Mouse (Mus musculus) forebrain, embryonic 15.5 days (tissue): ENCODE results near the gene Ccdc78. TPM values are rescaled to one million over a fixed set of nuclear protein-coding genes. Genes with fewer than 3 reads are reported as not detected.

Source experiments
- ATAC-seq: fragments of 200-750 bp; cut with Nextera tagmentation; replicated peaks from 2 replicates; pipeline ENCODE4 v1.8.0; 2017; ENCODE audit warnings: mild to moderate bottlenecking, moderate TSS enrichment, moderate library complexity
- H3K27ac ChIP-seq: fragments of 300-500 bp; sonication (generic); replicated peaks from 2 replicates; pipeline ENCODE4 v1.5.1; 2015; ENCODE audit warnings: mild to moderate bottlenecking, inconsistent platforms
- H3K27me3 ChIP-seq: fragments of 300-500 bp; sonication (generic); 2 replicates; pipeline ENCODE4 v1.6.1; 2015; ENCODE audit warnings: inconsistent platforms
- H3K36me3 ChIP-seq: fragments of 300-500 bp; sonication (generic); 2 replicates; pipeline ENCODE4 v1.6.1; 2015; ENCODE audit warnings: mild to moderate bottlenecking, inconsistent platforms
- H3K4me1 ChIP-seq: fragments of 300-500 bp; sonication (generic); 2 replicates; pipeline ENCODE4 v1.6.1; 2015; ENCODE audit warnings: inconsistent platforms
- H3K4me2 ChIP-seq: fragments of 300-500 bp; sonication (generic); replicated peaks from 2 replicates; pipeline ENCODE4 v1.6.1; 2015; ENCODE audit warnings: mild to moderate bottlenecking, inconsistent platforms
- H3K4me3 ChIP-seq: fragments of 300-500 bp; sonication (generic); 2 replicates; pipeline ENCODE4 v1.5.1; 2015; ENCODE audit warnings: mild to moderate bottlenecking, inconsistent platforms
- H3K9ac ChIP-seq: fragments of 300-500 bp; sonication (generic); replicated peaks from 2 replicates; pipeline ENCODE4 v1.6.1; 2015; ENCODE audit warnings: mild to moderate bottlenecking, inconsistent platforms
- H3K9me3 ChIP-seq: fragments of 300-500 bp; sonication (generic); 2 replicates; pipeline ENCODE4 v1.6.1; 2016; ENCODE audit warnings: inconsistent platforms
- WGBS: fragments of 180-500 bp; shearing (Covaris S2); methylation state at CpG from one replicate; pipeline ENCODE4 v1.1.7; 2015; ENCODE audit warnings: mixed read lengths; 5-methylcytosine and 5-hydroxymethylcytosine counted together
- polyA plus RNA-seq: library from polyadenylated mRNA; unstranded; fragments of >200 nt; fragmentation: Nextera tagmentation; extraction: Ambion mirVana; gene quantifications from 2 replicates; pipeline ENCODE4 v1.2.1, GENCODE M21; 2015

Ccdc78 gene
- polyA plus RNA-seq, 1 experiment from 2014 or later, result 0.17 TPM

- Histone ChIP-seq H3K36me3 (peaks cover 27% of the 10 kb centered on the region), H3K4me2 (peak overlapping the region; percentile 87), H3K9me3 (no peaks in the 10 kb centered on the region), H3K27me3 (no peaks in the 10 kb centered on the region), H3K9ac (peak overlapping the region; percentile 68), H3K27ac (peak overlapping the region; percentile 93), H3K4me3 (peak overlapping the region; percentile 55), H3K4me1 (peaks cover 83% of the 10 kb centered on the region)
- 59% methylated on average over 21 of the region's 21 CpGs for WGBS
- no peak for ATAC-seq
Observed at GRCm38 (mm10) chr17:25831451-25832281, 45.3 kb downstream of the Ccdc78 start.

GRCm38 (mm10) chr17:25832436-25833290, 46.3 kb downstream of the Ccdc78 start:
- H3K36me3 ChIP-seq, result peaks cover 22% of the 10 kb centered on the region
- H3K27me3 ChIP-seq, result no peaks in the 10 kb centered on the region
- H3K4me2 ChIP-seq, result peak overlapping the region; percentile 87
- 0% methylated on average over 75 of the region's 77 CpGs for WGBS
- H3K4me1 ChIP-seq, result peaks cover 84% of the 10 kb centered on the region
- peak overlapping the region; percentile 55 for H3K4me3 ChIP-seq
- ATAC-seq, result peak; percentile 90
- H3K27ac ChIP-seq, result peak overlapping the region; percentile 93
- H3K9me3 ChIP-seq, result no peaks in the 10 kb centered on the region
- peak overlapping the region; percentile 68 for H3K9ac ChIP-seq

GRCm38 (mm10) chr17:25833291-25833663, 46.9 kb downstream of the Ccdc78 start, which contains the start of gene Stub1:
Stub1 (minus strand) TSS chr17:25833404.
- H3K4me2 ChIP-seq, result peak within 1 kb of the TSS; percentile 87
- H3K4me1 ChIP-seq, result peaks cover 84% of the 10 kb centered on the region
- no peaks in the 10 kb centered on the region for H3K27me3 ChIP-seq
- H3K9ac ChIP-seq, result peak within 1 kb of the TSS; percentile 68
- peak within 1 kb of the TSS; percentile 55 for H3K4me3 ChIP-seq
- peak within 1 kb of the TSS; percentile 93 for H3K27ac ChIP-seq
- no peaks in the 10 kb centered on the region for H3K9me3 ChIP-seq
- WGBS, result under 1% methylated on average over 24 of the region's 24 CpGs
- H3K36me3 ChIP-seq, result peaks cover 20% of the 10 kb centered on the region
- no peak; the same call in 1 of the 2 replicates for ATAC-seq

- Histone ChIP-seq H3K36me3 (peaks cover 25% of the 10 kb centered on the region), H3K9ac (peak overlapping the region; percentile 68), H3K27ac (peak overlapping the region; percentile 93), H3K9me3 (no peaks in the 10 kb centered on the region), H3K27me3 (no peaks in the 10 kb centered on the region), H3K4me3 (peak overlapping the region; percentile 55), H3K4me2 (peak overlapping the region; percentile 87), H3K4me1 (peaks cover 81% of the 10 kb centered on the region)
- ATAC-seq, result no peak
- 53% methylated on average over 6 of the region's 6 CpGs for WGBS
Observed at GRCm38 (mm10) chr17:25833961-25834594, 47.7 kb downstream of the Ccdc78 start.

GRCm38 (mm10) chr17:25834595-25835222, 48.3 kb downstream of the Ccdc78 start:
- no peak for ATAC-seq
- Histone ChIP-seq H3K4me2 (peak overlapping the region; percentile 87), H3K27me3 (no peaks in the 10 kb centered on the region), H3K4me1 (peaks cover 78% of the 10 kb centered on the region), H3K36me3 (peaks cover 31% of the 10 kb centered on the region), H3K27ac (no peak overlapping the region), H3K9me3 (no peaks in the 10 kb centered on the region), H3K9ac (peak overlapping the region; percentile 68; the same call in 1 of the 2 replicates), H3K4me3 (peak overlapping the region; percentile 55)
- WGBS, result 88% methylated on average over 12 of the region's 12 CpGs

- Histone ChIP-seq H3K27ac (no peak overlapping the region), H3K36me3 (peaks cover 30% of the 10 kb centered on the region), H3K4me2 (no peak overlapping the region), H3K4me3 (peak overlapping the region; percentile 55; the same call in 1 of the 2 replicates), H3K9ac (no peak overlapping the region), H3K27me3 (no peaks in the 10 kb centered on the region), H3K9me3 (no peaks in the 10 kb centered on the region), H3K4me1 (peaks cover 72% of the 10 kb centered on the region)
- 95% methylated on average over 7 of the region's 7 CpGs for WGBS
- no peak for ATAC-seq
Observed at GRCm38 (mm10) chr17:25835301-25835700, 48.9 kb downstream of the Ccdc78 start.

- peak overlapping the region; percentile 51; the same call in 1 of the 2 replicates for H3K4me3 ChIP-seq
- H3K9ac ChIP-seq, result no peak overlapping the region
Observed at GRCm38 (mm10) chr17:25835816-25836215, 49.4 kb downstream of the Ccdc78 start.

GRCm38 (mm10) chr17:25836397-25837075, 50.2 kb downstream of the Ccdc78 start:
- H3K9ac ChIP-seq, result peak overlapping the region; percentile 75
- H3K4me1 ChIP-seq, result peaks cover 59% of the 10 kb centered on the region
- 21% methylated on average over 23 of the region's 23 CpGs for WGBS
- no peaks in the 10 kb centered on the region for H3K27me3 ChIP-seq
- ATAC-seq, result no peak
- peak overlapping the region; percentile 81 for H3K4me2 ChIP-seq
- H3K4me3 ChIP-seq, result peak overlapping the region; percentile 51
- H3K36me3 ChIP-seq, result peaks cover 30% of the 10 kb centered on the region
- peak overlapping the region; percentile 80 for H3K27ac ChIP-seq
- H3K9me3 ChIP-seq, result no peaks in the 10 kb centered on the region

More at GRCm38 (mm10) chr17:25835816-25836215, 49.4 kb downstream of the Ccdc78 start:
- no peak for ATAC-seq
- H3K27ac ChIP-seq, result peak overlapping the region; percentile 80; the same call in 1 of the 2 replicates
- 94% methylated on average over 16 of the region's 16 CpGs for WGBS
- no peaks in the 10 kb centered on the region for H3K9me3 ChIP-seq
- H3K4me2 ChIP-seq, result peak overlapping the region; percentile 81
- H3K36me3 ChIP-seq, result peaks cover 30% of the 10 kb centered on the region
- no peaks in the 10 kb centered on the region for H3K27me3 ChIP-seq
- H3K4me1 ChIP-seq, result peaks cover 67% of the 10 kb centered on the region

- under 1% methylated on average over 29 of the region's 29 CpGs for WGBS
- H3K4me1 ChIP-seq, result peaks cover 54% of the 10 kb centered on the region
- ATAC-seq, result peak; percentile 29
Observed at GRCm38 (mm10) chr17:25837076-25837410, 50.7 kb downstream of the Ccdc78 start, which contains the start of gene Rhbdl1. Rhbdl1 (minus strand) TSS chr17:25837295.

GRCm38 (mm10) chr17:25837533-25837932, 51.2 kb downstream of the Ccdc78 start:
- WGBS, result 12% methylated on average over 3 of the region's 3 CpGs
- Histone ChIP-seq H3K9ac (peak overlapping the region; percentile 75; the same call in 1 of the 2 replicates), H3K27ac (peak overlapping the region; percentile 80), H3K27me3 (no peaks in the 10 kb centered on the region), H3K4me2 (peak overlapping the region; percentile 81; the same call in 1 of the 2 replicates), H3K4me1 (peaks cover 52% of the 10 kb centered on the region), H3K4me3 (peak overlapping the region; percentile 51; the same call in 1 of the 2 replicates), H3K9me3 (no peaks in the 10 kb centered on the region), H3K36me3 (peaks cover 34% of the 10 kb centered on the region)
- ATAC-seq, result no peak

More at GRCm38 (mm10) chr17:25837076-25837410, 50.7 kb downstream of the Ccdc78 start, which contains the start of gene Rhbdl1:
- no peaks in the 10 kb centered on the region for H3K27me3 ChIP-seq
- peak within 1 kb of the TSS; percentile 75 for H3K9ac ChIP-seq
- peaks cover 33% of the 10 kb centered on the region for H3K36me3 ChIP-seq
- H3K4me3 ChIP-seq, result peak within 1 kb of the TSS; percentile 51
- no peaks in the 10 kb centered on the region for H3K9me3 ChIP-seq
- H3K4me2 ChIP-seq, result peak within 1 kb of the TSS; percentile 81
- H3K27ac ChIP-seq, result peak within 1 kb of the TSS; percentile 80
